Mouse (Mus musculus) lung, adult 2 months (tissue): ENCODE results near the gene Cyp2j9. TPM values are rescaled to one million over a fixed set of nuclear protein-coding genes. Genes with fewer than 3 reads are reported as not detected.
A peak's percentile ranks its signal among the peaks of the same experiment; 100 is the strongest.

ENCODE experiments used
- DNase-seq: peaks from one replicate; pipeline ENCODE4 v3.0.0; 2022
- H3K4me1 ChIP-seq: fragments of 200-500 bp; 2 replicates; pipeline ENCODE4 v1.6.1; 2011; ENCODE audit warnings: low read length; ENCODE audit not compliant: control insufficient read depth, insufficient read depth
- H3K4me3 ChIP-seq: fragments of 200-500 bp; replicated peaks from 2 replicates; pipeline ENCODE3; 2011; ENCODE audit warnings: low read depth, mild to moderate bottlenecking, control low read depth, low read length; ENCODE audit errors: extremely low read depth
- CTCF ChIP-seq: fragments of 200-500 bp; IDR thresholded peaks from 2 replicates; pipeline ENCODE4 v1.5.1; 2011; ENCODE audit warnings: mild to moderate bottlenecking, low read length, control low read depth; ENCODE audit not compliant: insufficient read depth
- POLR2A ChIP-seq: fragments of 200-500 bp; IDR thresholded peaks from 2 replicates; pipeline ENCODE4 v1.6.1; 2011; ENCODE audit warnings: low read depth, mild to moderate bottlenecking, control low read depth, low read length, borderline replicate concordance; ENCODE audit errors: extremely low read depth
- WGBS: fragments of 180-500 bp; shearing (Covaris S2); methylation state at CpG from one replicate; pipeline ENCODE4 v1.1.7; 2018; 5-methylcytosine and 5-hydroxymethylcytosine counted together
- polyA plus RNA-seq: library from polyadenylated mRNA; depleted of rRNA; stranded (reverse); fragments of >200 nt; gene quantifications from 2 replicates; pipeline ENCODE4 v1.2.3, GENCODE M21; 2012; rRNA removed

The Cyp2j9 gene
- polyA plus RNA-seq, 1 experiment: 7.2 TPM

DNA sequence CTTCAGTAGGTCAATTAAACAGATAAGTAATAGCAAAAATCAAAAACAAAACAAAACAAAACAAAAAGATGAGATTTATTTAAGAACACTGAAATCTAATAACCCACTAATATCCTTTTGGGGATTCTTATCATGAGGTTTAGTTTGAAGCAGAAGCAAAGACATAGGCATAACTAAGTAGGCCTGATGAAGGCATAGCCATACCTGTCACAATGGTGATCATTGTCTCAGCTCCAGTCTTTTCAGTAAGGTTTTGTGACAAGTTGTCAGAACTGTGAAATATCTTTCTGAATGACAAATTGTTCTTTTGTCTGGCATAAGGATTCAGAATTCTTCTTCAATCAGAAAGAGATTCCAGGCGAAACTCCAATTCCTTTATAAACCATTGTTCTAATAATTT is 31.6 kb downstream of the Cyp2j9 start:
- no peak overlapping the region for H3K4me3 ChIP-seq
- WGBS: 81% methylated on average over 1 of the region's 1 CpGs

GRCm38 (mm10) chr4:96553133-96553819 is 38.1 kb downstream of the Cyp2j9 start, which contains the start of gene Cyp2j6:
TSS of gene Cyp2j6 (minus strand) at chr4:96553661.
- 3% methylated on average over 16 of the region's 16 CpGs for WGBS
- peak within 1 kb of the TSS; percentile 96 for H3K4me3 ChIP-seq

More for the DNA sequence above, 31.6 kb downstream of the Cyp2j9 start:
- DNase-seq: no peak
- TF ChIP-seq CTCF (no peak), POLR2A (no peak)
- H3K4me1 ChIP-seq: no peaks in the 10 kb centered on the region

GRCm38 (mm10) chr4:96551619-96552018 is 39.8 kb downstream of the Cyp2j9 start:
- TF ChIP-seq POLR2A (no peak), CTCF (no peak)
- peaks cover 2% of the 10 kb centered on the region; the same call in 1 of the 2 replicates for H3K4me1 ChIP-seq
- DNase-seq: no peak
- no peak overlapping the region for H3K4me3 ChIP-seq
- 72% methylated on average over 3 of the region's 3 CpGs for WGBS

More at GRCm38 (mm10) chr4:96553133-96553819, 38.1 kb downstream of the Cyp2j9 start, which contains the start of gene Cyp2j6:
- peaks cover 2% of the 10 kb centered on the region; the same call in 1 of the 2 replicates for H3K4me1 ChIP-seq
- TF ChIP-seq POLR2A (peak; percentile 77; the same call in 1 of the 2 replicates), CTCF (no peak)
- DNase-seq: peak; percentile 27

DNA sequence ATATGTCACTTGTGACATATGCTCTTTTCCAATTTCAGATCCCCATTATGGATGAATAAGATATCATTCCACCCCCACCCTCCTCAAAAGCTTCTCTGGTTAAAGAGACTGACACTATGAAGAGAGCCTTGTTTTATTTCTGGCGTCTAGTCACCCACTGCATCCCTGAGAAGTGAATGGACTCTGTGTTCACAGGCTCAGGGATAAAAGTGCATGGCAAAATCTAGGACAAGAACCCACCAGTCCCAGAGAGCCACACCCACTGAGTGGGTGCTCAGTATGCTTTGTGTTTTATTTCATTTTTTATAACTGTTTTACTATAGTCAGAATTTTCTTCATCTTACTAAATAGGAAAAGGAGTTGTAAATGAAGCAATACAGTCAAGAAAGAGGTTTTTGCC is 45.4 kb downstream of the Cyp2j9 start:
- WGBS: 75% methylated on average over 1 of the region's 1 CpGs
- Histone ChIP-seq H3K4me1 (no peaks in the 10 kb centered on the region), H3K4me3 (no peak overlapping the region)
- TF ChIP-seq POLR2A: no peak
- no peak for TF ChIP-seq CTCF
- DNase-seq: no peak

- no peak for DNase-seq
- WGBS: 24% methylated on average over 1 of the region's 1 CpGs
- H3K4me1 ChIP-seq: no peaks in the 10 kb centered on the region
- TF ChIP-seq CTCF (no peak), POLR2A (no peak)
- no peak overlapping the region for H3K4me3 ChIP-seq
Observed at GRCm38 (mm10) chr4:96525772-96526171, 65.6 kb downstream of the Cyp2j9 start.

- 71% methylated on average over 2 of the region's 2 CpGs for WGBS
- TF ChIP-seq POLR2A (no peak), CTCF (no peak)
- H3K4me1 ChIP-seq: no peaks in the 10 kb centered on the region
- no peak for DNase-seq
- H3K4me3 ChIP-seq: no peak overlapping the region
Observed at GRCm38 (mm10) chr4:96522256-96522655, 69.1 kb downstream of the Cyp2j9 start.

Other genes with a start within 250 kb of the Cyp2j9 start
- not detected in 2 replicates for gene Cyp2j11, start 242.9 kb downstream of the Cyp2j9 start, polyA plus RNA-seq
- gene Cyp2j8, start 84.2 kb downstream of the Cyp2j9 start, polyA plus RNA-seq: not detected in 2 replicates
- gene Cyp2j6, start 37.9 kb downstream of the Cyp2j9 start, polyA plus RNA-seq: 3.0 and 3.8 TPM in 2 replicates
- gene Cyp2j5, start 72.6 kb upstream of the Cyp2j9 start, polyA plus RNA-seq: 0.08 TPM in 1 of 2 replicates, not detected in the other
- 0.45 and 0.63 TPM in 2 replicates for gene Gm12695, start 193.6 kb upstream of the Cyp2j9 start, polyA plus RNA-seq